Mouse (Mus musculus): ENCODE measurements around the gene Sec24d.

GRCm38 (mm10) chr3:123235495-123235894 lies 31.8 kb upstream of the Sec24d start:
- TF ChIP-seq CTCF (IDR thresholded peaks at IDR 0.05; ENCODE audit: extremely low read depth, insufficient read depth, insufficient read length, insufficient replicate concordance) (no peak), POLR2A (IDR thresholded peaks at IDR 0.05; ENCODE audit: low read depth, low read length) (no peak)
